Mouse (Mus musculus) stomach, postnatal 0 days (tissue): ENCODE results near the gene Farp1. TPM values are rescaled to one million over a fixed set of nuclear protein-coding genes. Genes with fewer than 3 reads are reported as not detected.

ENCODE experiments used
- ATAC-seq: fragments of 200-750 bp; cut with Nextera tagmentation; 2 replicates; pipeline ENCODE4 v1.8.0; 2017; ENCODE audit not compliant: low FRiP score, low TSS enrichment
- DNase-seq: peaks from one replicate; pipeline ENCODE4 v3.0.0-alpha.2; 2016; ENCODE audit warnings: low spot score
- H3K27ac ChIP-seq: fragments of 300-500 bp; sonication (generic); replicated peaks from 2 replicates; pipeline ENCODE4 v1.5.1; 2014; ENCODE audit warnings: mild to moderate bottlenecking, control low read depth
- H3K27me3 ChIP-seq: fragments of 300-500 bp; sonication (generic); 2 replicates; pipeline ENCODE4 v1.6.1; 2014; ENCODE audit warnings: low read length; ENCODE audit not compliant: control insufficient read depth, insufficient read depth
- H3K36me3 ChIP-seq: fragments of 300-500 bp; sonication (generic); 2 replicates; pipeline ENCODE4 v1.6.1; 2014; ENCODE audit warnings: low read length, mixed read lengths; ENCODE audit not compliant: control insufficient read depth, insufficient read depth
- H3K4me1 ChIP-seq: fragments of 300-500 bp; sonication (generic); replicated peaks from 2 replicates; pipeline ENCODE4 v1.6.1; 2014; ENCODE audit warnings: antibody characterized with exemption; ENCODE audit not compliant: control insufficient read depth, insufficient read depth
- H3K4me2 ChIP-seq: fragments of 300-500 bp; sonication (generic); replicated peaks from 2 replicates; pipeline ENCODE4 v1.6.1; 2014; ENCODE audit warnings: low read depth, mild to moderate bottlenecking, control low read depth, moderate library complexity
- H3K4me3 ChIP-seq: fragments of 300-500 bp; sonication (generic); 2 replicates; pipeline ENCODE4 v1.5.1; 2014; ENCODE audit warnings: low read depth, low read length, control low read depth
- H3K9ac ChIP-seq: fragments of 300-500 bp; sonication (generic); 2 replicates; pipeline ENCODE4 v1.6.1; 2014; ENCODE audit warnings: mild to moderate bottlenecking, low read length, control low read depth, mixed read lengths
- H3K9me3 ChIP-seq: fragments of 300-500 bp; sonication (generic); 2 replicates; pipeline ENCODE4 v1.6.1; 2016; ENCODE audit warnings: low read length; ENCODE audit not compliant: control insufficient read depth
- CTCF ChIP-seq: IDR thresholded peaks from 2 replicates; pipeline ENCODE4 v1.5.1; 2016; ENCODE audit warnings: antibody characterized with exemption, low read depth, mild to moderate bottlenecking, moderate library complexity
- EP300 ChIP-seq: optimal IDR thresholded peaks from 2 replicates; pipeline ENCODE3; 2016; ENCODE audit warnings: antibody characterized with exemption
- WGBS: fragments of 180-500 bp; shearing (Covaris S2); extraction: QIAGEN DNeasy Blood & Tissue Kit; methylation state at CpG from one replicate; pipeline ENCODE4 v1.1.7; 2014; 5-methylcytosine and 5-hydroxymethylcytosine counted together
- polyA plus RNA-seq: library from polyadenylated mRNA; unstranded; fragments of >200 nt; fragmentation: Nextera tagmentation; extraction: Ambion mirVana; gene quantifications from 2 replicates; pipeline ENCODE4 v1.2.1, GENCODE M21; 2015

Farp1 gene
- polyA plus RNA-seq, 1 experiment from 2014 or later, result 4.6 TPM

DNA sequence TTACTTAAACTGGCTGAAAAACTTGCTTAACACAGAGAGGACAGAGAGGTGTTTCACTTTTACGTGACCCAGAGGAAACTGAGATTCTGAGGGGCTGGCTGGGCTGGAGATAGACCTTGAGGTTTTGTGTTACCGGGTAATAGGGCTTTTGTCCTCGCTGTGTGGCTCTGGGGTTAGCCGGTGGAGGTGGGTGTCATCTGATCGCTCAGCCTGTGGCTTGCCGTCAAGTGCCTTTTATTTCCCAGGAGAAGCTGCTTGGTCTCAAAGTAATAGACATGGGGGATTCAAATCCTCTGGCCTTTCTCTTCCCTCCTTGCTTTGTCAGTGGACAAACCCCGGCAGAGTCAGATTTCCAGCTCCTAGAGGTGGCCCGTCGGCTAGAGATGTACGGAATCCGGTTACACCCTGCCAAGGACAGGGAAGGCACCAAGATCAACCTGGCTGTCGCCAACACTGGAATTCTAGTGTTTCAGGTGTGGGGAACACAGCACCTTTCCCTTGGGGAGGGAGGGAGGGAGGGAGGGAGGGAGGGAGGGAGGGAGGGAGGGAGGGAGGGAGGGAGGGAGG lies 199.8 kb downstream of the Farp1 start:
- no peaks in the 10 kb centered on the region for H3K27me3 ChIP-seq
- no peak overlapping the region for H3K27ac ChIP-seq
- H3K9ac ChIP-seq, result no peak overlapping the region
- H3K4me2 ChIP-seq, result no peak overlapping the region
- H3K4me1 ChIP-seq, result no peaks in the 10 kb centered on the region
- ATAC-seq (no peak), DNase-seq (no peak)
- peaks cover 7% of the 10 kb centered on the region; the same call in 1 of the 2 replicates for H3K36me3 ChIP-seq
- TF ChIP-seq CTCF (no peak), EP300 (no peak)
- no peaks in the 10 kb centered on the region for H3K9me3 ChIP-seq
- 76% methylated on average over 12 of the region's 12 CpGs for WGBS
- H3K4me3 ChIP-seq, result no peak overlapping the region

DNA sequence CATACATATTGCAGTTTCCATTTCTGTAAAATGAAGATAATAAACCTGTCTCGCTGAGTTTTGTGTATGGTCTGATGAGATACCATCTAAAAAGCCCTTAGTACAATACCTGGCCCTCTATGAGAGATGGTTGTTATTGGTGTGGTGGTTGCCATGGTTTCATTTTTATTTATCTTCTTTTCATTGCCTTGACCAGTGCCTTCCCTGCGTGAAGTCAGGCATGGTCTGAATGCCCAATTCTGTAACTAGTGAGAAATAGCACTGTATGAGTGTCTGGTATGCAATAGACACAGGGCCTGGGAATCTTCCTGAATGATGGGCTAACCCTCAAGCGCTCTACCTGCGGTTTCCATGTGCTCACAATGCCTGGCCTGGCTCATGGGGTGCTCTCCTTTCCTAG lies 201.7 kb downstream of the Farp1 start:
- WGBS, result 86% methylated on average over 4 of the region's 4 CpGs
- Histone ChIP-seq H3K27me3 (no peaks in the 10 kb centered on the region), H3K4me3 (no peak overlapping the region), H3K9ac (no peak overlapping the region), H3K4me1 (no peaks in the 10 kb centered on the region), H3K9me3 (no peaks in the 10 kb centered on the region), H3K4me2 (no peak overlapping the region), H3K27ac (no peak overlapping the region), H3K36me3 (peaks cover 4% of the 10 kb centered on the region; the same call in 1 of the 2 replicates)
- ATAC-seq, result no peak
- TF ChIP-seq CTCF, result no peak
- TF ChIP-seq EP300, result no peak
- no peak for DNase-seq

DNA sequence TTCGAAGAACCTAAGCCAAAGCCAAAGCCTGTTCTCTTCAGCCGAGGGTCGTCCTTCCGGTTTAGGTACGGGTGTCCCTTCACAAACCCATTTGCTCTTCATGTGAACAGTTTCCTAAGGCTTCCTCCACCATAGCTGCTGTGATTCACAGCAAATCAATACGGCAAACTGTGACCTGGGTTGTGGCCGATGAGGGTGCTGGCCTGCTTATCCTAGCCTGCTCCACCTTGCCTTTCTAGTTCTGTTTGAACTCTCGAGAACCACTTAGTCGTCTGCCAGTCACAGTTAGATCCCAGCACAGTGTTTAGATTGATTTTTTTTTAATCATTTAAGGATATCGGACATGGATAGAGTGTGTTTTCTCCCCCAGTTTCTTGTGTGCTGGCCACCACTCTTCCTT lies 203.7 kb downstream of the Farp1 start:
- ATAC-seq (peak; percentile 63; the same call in 1 of the 2 replicates), DNase-seq (peak; percentile 42)
- Histone ChIP-seq H3K4me2 (no peak overlapping the region), H3K9me3 (no peaks in the 10 kb centered on the region), H3K27ac (no peak overlapping the region), H3K4me1 (no peaks in the 10 kb centered on the region), H3K9ac (no peak overlapping the region), H3K4me3 (no peak overlapping the region), H3K36me3 (no peaks in the 10 kb centered on the region), H3K27me3 (no peaks in the 10 kb centered on the region)
- 68% methylated on average over 10 of the region's 10 CpGs for WGBS
- TF ChIP-seq CTCF (no peak), EP300 (no peak)

DNA sequence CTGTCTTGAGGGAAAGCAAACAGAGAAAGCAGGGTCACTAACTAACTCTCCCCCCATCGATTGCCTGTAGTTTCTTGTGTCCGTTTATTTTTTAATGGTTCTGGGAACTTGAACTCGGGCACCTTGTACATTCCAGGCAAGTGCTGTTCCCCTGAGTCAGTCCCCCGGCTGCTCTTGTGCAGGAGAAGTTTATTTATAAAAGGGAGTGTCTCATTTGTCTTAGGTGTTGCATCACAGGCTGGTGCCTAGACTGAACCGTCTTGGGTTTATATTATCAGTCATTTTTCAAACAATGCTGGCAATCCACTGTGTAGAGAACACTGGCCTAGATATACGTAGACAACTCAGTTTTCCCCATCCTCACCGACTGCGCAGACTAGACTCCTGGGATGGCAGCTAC lies 204.4 kb downstream of the Farp1 start:
- no peaks in the 10 kb centered on the region for H3K4me1 ChIP-seq
- H3K4me2 ChIP-seq, result no peak overlapping the region
- no peak overlapping the region for H3K27ac ChIP-seq
- no peaks in the 10 kb centered on the region for H3K27me3 ChIP-seq
- no peak overlapping the region for H3K4me3 ChIP-seq
- no peaks in the 10 kb centered on the region for H3K9me3 ChIP-seq
- TF ChIP-seq EP300, result no peak
- no peak for TF ChIP-seq CTCF
- 20% methylated on average over 8 of the region's 8 CpGs for WGBS
- ATAC-seq (peak; percentile 75), DNase-seq (peak; percentile 41)
- H3K36me3 ChIP-seq, result peaks cover 2% of the 10 kb centered on the region; the same call in 1 of the 2 replicates
- H3K9ac ChIP-seq, result no peak overlapping the region

DNA sequence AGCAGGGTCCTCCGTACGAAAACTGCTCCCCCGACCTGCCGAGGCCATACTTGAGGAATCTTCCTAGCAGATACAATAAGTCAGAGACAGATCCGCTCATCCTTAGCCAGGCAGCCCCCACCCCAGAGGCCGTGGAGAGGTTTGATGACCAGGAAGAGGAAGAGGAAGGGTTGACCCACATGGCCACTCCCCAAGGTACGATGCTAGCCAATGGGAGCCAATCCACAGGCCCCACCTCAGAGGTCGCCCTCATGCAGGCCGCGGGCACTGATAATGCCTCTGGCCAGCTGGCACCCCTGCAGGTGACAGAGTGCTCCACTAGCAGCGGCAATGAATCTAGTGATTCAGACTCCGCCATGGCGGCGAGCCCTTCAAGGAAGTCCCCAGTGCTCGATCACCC lies 209.1 kb downstream of the Farp1 start:
- Histone ChIP-seq H3K27me3 (no peaks in the 10 kb centered on the region), H3K9ac (no peak overlapping the region), H3K4me1 (no peaks in the 10 kb centered on the region), H3K9me3 (no peaks in the 10 kb centered on the region), H3K36me3 (peaks cover 2% of the 10 kb centered on the region; the same call in 1 of the 2 replicates), H3K27ac (no peak overlapping the region), H3K4me2 (no peak overlapping the region), H3K4me3 (no peak overlapping the region)
- DNase-seq (no peak), ATAC-seq (no peak)
- TF ChIP-seq EP300 (no peak), CTCF (no peak)
- WGBS, result 96% methylated on average over 15 of the region's 15 CpGs

DNA sequence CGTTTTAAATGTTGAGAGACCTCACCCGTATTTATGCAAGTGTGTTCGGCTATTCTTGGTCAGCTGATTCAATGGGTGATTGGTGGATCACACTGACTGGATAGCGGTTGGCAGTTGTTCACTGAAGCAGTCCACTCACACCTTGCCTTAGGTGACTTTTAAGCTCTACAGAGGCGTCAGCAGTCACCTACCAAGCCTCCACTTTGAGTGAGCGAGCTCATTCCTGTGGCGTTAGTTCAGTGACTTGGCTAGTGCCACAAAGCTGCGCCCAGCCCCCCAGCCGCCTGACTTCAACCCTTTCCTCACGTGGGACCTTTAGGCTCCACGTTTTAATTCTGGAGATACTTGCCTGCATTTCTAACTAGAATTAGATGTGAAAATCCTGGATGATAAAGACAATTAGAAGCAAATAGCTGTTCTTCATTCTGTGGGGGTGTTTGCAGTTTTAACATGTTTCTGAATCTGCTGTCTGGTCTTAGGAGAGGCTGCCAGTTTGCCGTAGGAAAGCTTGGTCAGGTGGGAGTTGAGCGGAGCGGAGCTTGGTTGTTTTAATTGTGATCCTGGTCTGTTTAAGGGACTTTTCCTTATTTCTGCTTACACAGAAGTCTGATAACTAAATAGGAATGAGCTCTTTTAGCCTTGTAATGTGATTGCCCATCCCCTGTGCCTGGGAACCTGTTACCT lies 211.2 kb downstream of the Farp1 start:
- no peak for ATAC-seq
- 72% methylated on average over 14 of the region's 14 CpGs for WGBS
- Histone ChIP-seq H3K27ac (no peak overlapping the region), H3K9me3 (no peaks in the 10 kb centered on the region), H3K36me3 (peaks cover 2% of the 10 kb centered on the region; the same call in 1 of the 2 replicates), H3K4me2 (no peak overlapping the region), H3K4me1 (no peaks in the 10 kb centered on the region), H3K27me3 (no peaks in the 10 kb centered on the region), H3K9ac (no peak overlapping the region), H3K4me3 (no peak overlapping the region)
- no peak for DNase-seq
- no peak for TF ChIP-seq EP300
- TF ChIP-seq CTCF, result no peak
